Mouse (Mus musculus): Measurements from ENCODE around the gene D630045J12Rik.

DNA sequence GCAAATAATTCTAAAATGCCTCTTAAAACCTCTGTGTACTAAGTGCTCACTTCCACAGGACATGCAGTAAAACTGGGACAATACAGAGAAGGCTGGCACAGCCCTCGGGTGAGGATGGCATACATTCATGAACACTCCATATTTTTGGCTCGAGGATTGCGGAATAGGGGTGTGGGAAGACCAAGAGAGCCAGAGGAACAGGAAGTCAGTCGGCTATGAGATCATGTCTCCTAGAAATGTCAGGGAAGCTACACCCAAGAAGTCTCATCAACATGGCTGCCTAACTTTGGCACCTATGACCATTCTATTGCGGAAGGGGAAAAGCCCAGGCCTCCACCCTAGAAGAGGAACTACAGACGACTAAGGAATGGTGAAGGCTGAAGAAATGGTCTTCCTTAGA is 135.5 kb downstream of the D630045J12Rik start:
- TF ChIP-seq CTCF (IDR thresholded peaks at IDR 0.05; ENCODE audit: extremely low read depth, insufficient read depth, insufficient read length, insufficient replicate concordance) (no peak), POLR2A (IDR thresholded peaks at IDR 0.05; ENCODE audit: low read depth, low read length) (no peak)

Data from spleen, adult 2 months (tissue).